Mouse (Mus musculus): ENCODE measurements around the gene Hc. TPM values are rescaled to one million over a fixed set of nuclear protein-coding genes. Genes with fewer than 3 reads are reported as not detected.

The Hc gene
- total and polyA plus RNA-seq, 3 experiments: 0.74 to 1.2 (median 0.91) TPM

- dilution Hi-C loops (cut with MboI; ENCODE audit: extremely low pct_ligation_motif_present, extremely low pct_unique_long_range_greater_than_20kb, low sequenced_read_pairs): no loop called here
- no peak for DNase-seq (ENCODE audit: extremely low read depth)
- Histone ChIP-seq H3K27ac (ENCODE audit: insufficient read depth, low read depth) (no peak overlapping the region), H3K4me1 (ENCODE audit: control insufficient read depth in 1 of 2, insufficient read depth in 2 of 2) (no peaks in the 10 kb centered on the region), H3K4me2 (ENCODE audit: insufficient read depth, low read depth, poor library complexity, severe bottlenecking) (no peak overlapping the region), H3K79me2 (replicated peaks; ENCODE audit: control insufficient read depth, extremely low read depth, insufficient read depth, poor library complexity, severe bottlenecking) (no peaks in the 10 kb centered on the region), H3K4me3 (replicated peaks in 1 of 3; ENCODE audit: low read depth in 2 of 3, low read length in 2 of 3, poor library complexity in 1 of 3) (no peak overlapping the region), H3K9me3 (replicated peaks; ENCODE audit: low read length) (no peaks in the 10 kb centered on the region), H3K36me3 (replicated peaks in 1 of 2; ENCODE audit: control insufficient read depth in 1 of 2, insufficient read depth in 1 of 2, low read length in 1 of 2) (no peaks in the 10 kb centered on the region), H3K27me3 (replicated peaks) (no peaks in the 10 kb centered on the region), H3K9ac (ENCODE audit: insufficient read depth, low read depth) (no peak overlapping the region)
- in situ Hi-C loops (cut with MboI; ENCODE audit: low pct_ligation_motif_present, low pct_unique_long_range_greater_than_20kb, low sequenced_read_pairs): no loop called here
- TF ChIP-seq EP300 (IDR thresholded peaks at IDR 0.05; ENCODE audit: low read length) (no peak), IRF4 (IDR thresholded peaks at IDR 0.05; ENCODE audit: low read depth, low read length) (no peak), GABPA (IDR thresholded peaks at IDR 0.05; ENCODE audit: insufficient replicate concordance, low read depth, low read length) (no peak), TCF12 (IDR thresholded peaks at IDR 0.05; ENCODE audit: low read depth, low read length) (no peak), RCOR1 (conservative IDR thresholded peaks at IDR 0.05; ENCODE audit: low read depth, low read length) (no peak), TBP (conservative IDR thresholded peaks at IDR 0.05; ENCODE audit: low read depth, low read length) (no peak), MAZ (IDR thresholded peaks at IDR 0.05; ENCODE audit: low read depth, low read length) (no peak), USF1 (IDR thresholded peaks at IDR 0.05; ENCODE audit: low read depth, low read length) (no peak), ZNF384 (IDR thresholded peaks at IDR 0.05; ENCODE audit: low read depth, low read length) (no peak), KAT2A (IDR thresholded peaks at IDR 0.05; ENCODE audit: insufficient replicate concordance, low read length) (no peak), ETS1 (conservative IDR thresholded peaks at IDR 0.05; ENCODE audit: low read depth, low read length) (no peak), BHLHE40 (IDR thresholded peaks at IDR 0.05; ENCODE audit: low read depth, low read length) (no peak), JUND (conservative IDR thresholded peaks at IDR 0.05; ENCODE audit: low read depth, low read length) (no peak), RAD21 (IDR thresholded peaks at IDR 0.05; ENCODE audit: low read depth, low read length) (no peak), ZKSCAN1 (IDR thresholded peaks at IDR 0.05; ENCODE audit: borderline replicate concordance, low read depth, low read length) (no peak), CTCF (conservative IDR thresholded peaks at IDR 0.05 in 1 of 2, IDR thresholded peaks at IDR 0.05 in 1 of 2; ENCODE audit: low read depth in 2 of 2, low read length in 2 of 2) (no peak), JUN (IDR thresholded peaks at IDR 0.05; ENCODE audit: insufficient read depth, low read depth, low read length) (no peak), MXI1 (IDR thresholded peaks at IDR 0.05; ENCODE audit: low read depth, low read length) (no peak)
These were observed 17.9 kb upstream of the Hc start for GRCm38 (mm10) chr2:35079166-35079565.

- H3K27me3 ChIP-seq (replicated peaks): no peaks in the 10 kb centered on the region
- H3K36me3 ChIP-seq (replicated peaks in 1 of 2; ENCODE audit: control insufficient read depth in 1 of 2, insufficient read depth in 1 of 2, low read length in 1 of 2): peaks cover 7 to 23% of the 10 kb centered on the region in 2 experiments
- peaks cover 0 to 6% of the 10 kb centered on the region in 2 experiments; a peak in 2 of 4 replicates for H3K4me1 ChIP-seq (ENCODE audit: control insufficient read depth in 1 of 2, insufficient read depth in 2 of 2)
- dilution Hi-C loops (cut with MboI; ENCODE audit: extremely low pct_ligation_motif_present, extremely low pct_unique_long_range_greater_than_20kb, low sequenced_read_pairs) (no loop called here), in situ Hi-C loops (cut with MboI; ENCODE audit: low pct_ligation_motif_present, low pct_unique_long_range_greater_than_20kb, low sequenced_read_pairs) (no loop called here)
- no peak overlapping the region for H3K27ac ChIP-seq (ENCODE audit: insufficient read depth, low read depth)
- TF ChIP-seq GABPA (IDR thresholded peaks at IDR 0.05; ENCODE audit: insufficient replicate concordance, low read depth, low read length): no peak
- no peak for TF ChIP-seq JUN (IDR thresholded peaks at IDR 0.05; ENCODE audit: insufficient read depth, low read depth, low read length)
- no peak for TF ChIP-seq HCFC1 (IDR thresholded peaks at IDR 0.05; ENCODE audit: low read depth, low read length)
- no peak for TF ChIP-seq SMC3 (IDR thresholded peaks at IDR 0.05; ENCODE audit: low read depth, low read length)
- no peak for TF ChIP-seq POLR2AphosphoS2 (IDR thresholded peaks at IDR 0.05; ENCODE audit: low read depth, low read length)
- no peak for TF ChIP-seq MAX (IDR thresholded peaks at IDR 0.05; ENCODE audit: low read length)
- TF ChIP-seq ZKSCAN1 (IDR thresholded peaks at IDR 0.05; ENCODE audit: borderline replicate concordance, low read depth, low read length): no peak
- no peak for TF ChIP-seq MXI1 (IDR thresholded peaks at IDR 0.05; ENCODE audit: low read depth, low read length)
- no peak for TF ChIP-seq ETS1 (conservative IDR thresholded peaks at IDR 0.05; ENCODE audit: low read depth, low read length)
- no peak for TF ChIP-seq RCOR1 (conservative IDR thresholded peaks at IDR 0.05; ENCODE audit: low read depth, low read length)
- no peak for TF ChIP-seq POLR2A (IDR thresholded peaks at IDR 0.05; ENCODE audit: low read depth, low read length)
- no peak for TF ChIP-seq SIN3A (IDR thresholded peaks at IDR 0.05; ENCODE audit: low read length)
- TF ChIP-seq MYC (IDR thresholded peaks at IDR 0.05; ENCODE audit: low read depth, low read length): no peak
- TF ChIP-seq TBP (conservative IDR thresholded peaks at IDR 0.05; ENCODE audit: low read depth, low read length): no peak
- no peak for TF ChIP-seq NELFE (IDR thresholded peaks at IDR 0.05; ENCODE audit: low read depth, low read length)
- TF ChIP-seq KAT2A (IDR thresholded peaks at IDR 0.05; ENCODE audit: insufficient replicate concordance, low read length): no peak
- H3K4me3 ChIP-seq (replicated peaks in 1 of 3; ENCODE audit: low read depth in 2 of 3, low read length in 2 of 3, poor library complexity in 1 of 3): no peak overlapping the region
- no peak overlapping the region for H3K4me2 ChIP-seq (ENCODE audit: insufficient read depth, low read depth, poor library complexity, severe bottlenecking)
- no peak for DNase-seq (ENCODE audit: extremely low read depth)
- H3K79me2 ChIP-seq (replicated peaks; ENCODE audit: control insufficient read depth, extremely low read depth, insufficient read depth, poor library complexity, severe bottlenecking): no peaks in the 10 kb centered on the region
- H3K9me3 ChIP-seq (replicated peaks; ENCODE audit: low read length): peaks cover 12% of the 10 kb centered on the region
- no peak overlapping the region for H3K9ac ChIP-seq (ENCODE audit: insufficient read depth, low read depth)
These were observed 13.1 kb upstream of the Hc start for GRCm38 (mm10) chr2:35074328-35074727.
